Mouse (Mus musculus) heart, adult 8-10 months (tissue): ENCODE measurements around the gene Dbn1. TPM values are rescaled to one million over a fixed set of nuclear protein-coding genes. Genes with fewer than 3 reads are reported as not detected.

Experiments used
- DNase-seq: peaks from one replicate; pipeline ENCODE4 v3.0.0; 2022; ENCODE audit warnings: low spot score
- total RNA-seq, 4 experiments: library from RNA; stranded (reverse); gene quantifications; 2 replicates each; pipeline ENCODE4 v1.2.4; 2022

Gene Dbn1
- total RNA-seq, 4 experiments from 2014 or later, result 3.8 to 6.4 (median 5.1) TPM

DNA sequence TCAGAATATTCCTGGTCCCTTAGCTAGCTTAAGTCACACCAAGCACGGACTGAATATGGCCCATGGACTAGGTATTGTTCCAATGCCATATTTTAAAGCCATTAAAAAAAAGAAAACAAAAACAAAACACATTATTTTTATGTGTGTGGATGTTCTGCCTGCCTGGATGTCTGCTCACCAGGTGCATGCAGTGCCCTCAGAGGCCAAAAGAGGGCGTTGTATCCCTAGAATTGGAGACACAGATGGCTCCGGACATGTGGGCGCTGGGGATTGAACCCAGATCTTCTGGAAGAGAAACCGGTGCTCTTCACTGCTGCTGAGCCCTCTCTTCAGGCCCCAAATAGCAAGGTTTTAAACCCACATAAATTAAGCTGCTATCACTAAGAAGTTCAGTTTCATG lies 9.9 kb downstream of the Dbn1 start:
- no peak for DNase-seq

DNA sequence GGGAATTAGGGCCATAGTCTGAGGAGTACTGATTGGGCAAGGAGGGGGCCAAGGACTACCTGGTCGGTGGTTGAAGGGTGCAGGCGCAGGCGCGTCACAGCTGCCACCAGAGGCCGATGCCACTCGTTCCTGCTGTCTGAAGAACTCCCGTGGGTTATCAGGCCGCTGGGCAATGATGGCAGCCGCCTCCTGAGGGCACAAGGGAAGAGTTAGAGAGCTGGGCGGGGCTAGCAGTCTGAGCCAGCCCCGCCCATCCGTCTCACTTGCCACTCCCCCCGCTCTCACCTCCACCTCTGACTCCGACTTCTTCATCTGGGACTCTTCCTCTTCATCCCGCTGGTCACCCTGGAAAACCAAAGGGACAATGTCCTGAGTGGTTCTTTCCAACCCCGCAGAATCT lies 10.4 kb downstream of the Dbn1 start:
- no peak for DNase-seq

GRCm38 (mm10) chr13:55476256-55476655 lies 11.7 kb downstream of the Dbn1 start:
- no peak for DNase-seq

- no peak for DNase-seq
Observed at GRCm38 (mm10) chr13:55475750-55476149, 12.2 kb downstream of the Dbn1 start.

DNA sequence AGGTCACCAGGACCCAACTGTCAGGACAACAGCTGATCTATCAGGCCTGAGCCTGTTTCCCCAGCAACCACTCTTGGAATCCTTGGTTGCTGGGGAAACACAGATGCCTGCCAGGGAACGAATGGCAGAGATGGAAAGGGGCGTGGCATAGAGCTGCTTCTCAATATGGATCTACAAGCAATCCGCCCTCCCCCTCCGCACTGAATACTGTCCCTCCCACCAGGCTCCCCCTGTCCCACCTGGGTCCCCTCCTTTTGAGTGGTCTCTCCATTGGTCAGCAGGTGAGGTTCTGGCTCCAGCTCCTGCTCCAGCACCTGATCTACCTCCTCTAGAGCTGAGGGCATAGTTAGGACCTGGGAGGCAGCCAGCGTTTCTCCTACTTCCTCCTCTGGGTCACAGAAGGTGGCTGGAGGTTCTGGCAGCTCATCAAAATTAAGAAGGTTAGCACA lies 13.3 kb downstream of the Dbn1 start:
- DNase-seq, result no peak

DNA sequence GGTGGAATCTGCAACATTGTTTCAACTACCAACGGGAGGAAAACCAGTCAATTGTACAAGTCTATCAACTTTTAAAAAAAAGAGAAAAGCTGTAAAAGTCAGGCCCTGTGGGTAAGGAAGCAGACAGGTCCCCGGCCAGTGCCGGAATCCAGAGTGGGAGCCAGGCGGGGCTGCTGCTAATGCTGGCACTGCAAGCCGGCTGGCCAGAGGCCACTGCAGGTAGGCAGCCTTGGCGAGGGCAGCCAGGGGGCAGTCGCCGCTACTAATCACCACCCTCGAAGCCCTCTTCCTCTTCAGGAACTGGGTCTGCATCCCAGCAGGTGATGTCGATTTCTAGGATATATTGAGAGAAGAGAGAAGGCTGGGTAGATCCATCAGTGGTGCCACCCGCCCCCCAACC lies 13.9 kb downstream of the Dbn1 start:
- DNase-seq, result no peak

GRCm38 (mm10) chr13:55473076-55473831 lies 14.7 kb downstream of the Dbn1 start:
- DNase-seq, result no peak

DNA sequence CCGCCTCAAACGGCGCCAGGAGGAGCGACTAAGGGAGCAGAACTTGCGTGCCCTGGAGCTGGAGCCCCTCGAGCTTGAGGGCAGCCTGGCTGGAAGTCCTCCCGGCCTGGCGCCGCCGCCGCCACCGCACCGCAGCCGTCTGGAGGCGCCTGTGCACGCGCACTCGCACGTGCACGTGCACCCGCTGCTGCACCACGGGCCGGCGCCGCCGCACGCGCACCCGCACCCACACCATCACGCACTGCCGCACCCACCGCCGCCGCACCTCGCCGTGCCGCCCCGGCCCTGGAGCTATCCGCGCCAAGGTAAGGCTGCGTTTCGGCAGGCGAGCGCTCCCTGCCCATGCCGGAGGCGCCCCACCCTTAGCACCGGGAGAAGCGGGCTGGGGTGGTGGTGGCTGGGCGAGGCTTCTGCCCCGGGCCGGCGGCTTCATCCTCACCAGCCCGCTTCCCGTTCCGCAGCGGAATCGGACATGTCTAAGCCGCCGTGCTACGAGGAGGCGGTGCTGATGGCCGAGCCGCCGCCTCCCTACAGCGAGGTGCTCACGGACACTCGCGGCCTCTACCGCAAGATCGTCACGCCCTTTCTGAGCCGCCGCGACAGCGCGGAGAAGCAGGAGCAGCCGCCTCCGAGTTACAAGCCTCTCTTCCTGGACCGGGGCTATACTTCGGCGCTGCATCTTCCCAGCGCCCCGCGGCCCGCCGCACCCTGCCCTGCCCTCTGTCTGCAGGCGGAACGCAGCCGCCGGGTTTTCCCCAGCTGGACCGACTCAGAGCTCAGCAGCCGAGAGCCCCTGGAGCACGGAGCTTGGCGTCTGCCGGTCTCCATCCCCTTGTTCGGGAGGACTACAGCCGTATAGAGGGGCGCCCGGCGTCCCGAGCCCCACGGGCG lies 15.5 kb downstream of the Dbn1 start:
- no peak for DNase-seq

GRCm38 (mm10) chr13:55471819-55472131 lies 16.1 kb downstream of the Dbn1 start:
- DNase-seq, result no peak

DNA sequence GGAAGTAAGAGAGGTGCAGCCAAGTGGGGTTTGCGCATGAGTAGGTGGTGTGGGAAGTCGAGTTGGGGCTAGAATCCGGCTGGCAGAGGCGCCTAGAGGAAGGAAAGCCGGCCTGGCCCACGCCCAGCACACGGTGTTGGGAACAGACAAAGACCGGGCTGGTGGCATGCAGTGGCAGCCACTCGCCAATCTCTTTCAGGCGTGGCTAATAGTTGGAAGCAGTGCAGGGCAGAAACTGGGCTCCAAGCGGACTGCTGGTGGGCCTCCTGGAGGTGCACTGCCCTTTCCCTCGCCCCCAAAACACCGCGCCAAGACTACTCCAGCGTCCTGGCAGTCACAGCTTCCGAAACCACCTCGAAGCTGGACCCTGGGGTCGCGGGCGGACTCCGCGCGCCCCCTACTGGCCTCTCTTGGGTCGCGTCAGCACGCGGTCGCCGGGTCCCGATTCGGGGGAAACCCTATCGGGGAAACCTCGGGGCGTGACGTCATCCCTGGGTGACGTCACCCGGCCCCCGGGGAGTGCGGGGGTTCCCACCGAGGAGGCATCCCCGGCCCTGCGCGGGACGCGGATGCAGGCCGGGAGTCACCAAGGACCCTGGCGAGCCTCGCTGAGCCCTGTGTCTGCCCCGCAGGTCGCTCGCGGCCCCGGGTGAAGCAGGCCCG lies 16.6 kb downstream of the Dbn1 start:
- peak; percentile 85 for DNase-seq

DNA sequence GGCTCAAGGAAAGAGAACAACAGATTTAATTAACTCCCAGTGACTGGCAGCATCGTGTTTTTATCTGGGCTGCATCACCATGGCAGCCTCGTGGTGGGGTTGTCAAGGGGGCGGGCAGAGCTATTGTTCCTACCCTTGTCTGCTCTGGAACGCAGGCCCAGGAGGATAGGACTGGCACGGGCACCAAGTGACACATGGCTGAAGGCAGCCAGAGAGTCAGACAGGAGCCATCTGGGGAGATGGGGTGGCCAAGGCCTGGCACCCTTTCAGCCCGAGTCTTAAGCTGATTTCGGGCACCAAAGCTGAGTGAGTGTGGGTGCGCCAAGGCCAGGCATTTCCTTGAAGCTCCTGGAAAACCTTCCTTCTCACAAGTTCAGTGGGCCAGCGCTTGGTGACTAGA lies 17.5 kb downstream of the Dbn1 start:
- DNase-seq, result no peak

- no peak for DNase-seq
Observed at GRCm38 (mm10) chr13:55468851-55469560, 18.9 kb downstream of the Dbn1 start.

- DNase-seq, result no peak
Observed at GRCm38 (mm10) chr13:55465830-55466440, 22.0 kb downstream of the Dbn1 start.

GRCm38 (mm10) chr13:55465184-55465583 lies 22.7 kb downstream of the Dbn1 start:
- no peak for DNase-seq

DNA sequence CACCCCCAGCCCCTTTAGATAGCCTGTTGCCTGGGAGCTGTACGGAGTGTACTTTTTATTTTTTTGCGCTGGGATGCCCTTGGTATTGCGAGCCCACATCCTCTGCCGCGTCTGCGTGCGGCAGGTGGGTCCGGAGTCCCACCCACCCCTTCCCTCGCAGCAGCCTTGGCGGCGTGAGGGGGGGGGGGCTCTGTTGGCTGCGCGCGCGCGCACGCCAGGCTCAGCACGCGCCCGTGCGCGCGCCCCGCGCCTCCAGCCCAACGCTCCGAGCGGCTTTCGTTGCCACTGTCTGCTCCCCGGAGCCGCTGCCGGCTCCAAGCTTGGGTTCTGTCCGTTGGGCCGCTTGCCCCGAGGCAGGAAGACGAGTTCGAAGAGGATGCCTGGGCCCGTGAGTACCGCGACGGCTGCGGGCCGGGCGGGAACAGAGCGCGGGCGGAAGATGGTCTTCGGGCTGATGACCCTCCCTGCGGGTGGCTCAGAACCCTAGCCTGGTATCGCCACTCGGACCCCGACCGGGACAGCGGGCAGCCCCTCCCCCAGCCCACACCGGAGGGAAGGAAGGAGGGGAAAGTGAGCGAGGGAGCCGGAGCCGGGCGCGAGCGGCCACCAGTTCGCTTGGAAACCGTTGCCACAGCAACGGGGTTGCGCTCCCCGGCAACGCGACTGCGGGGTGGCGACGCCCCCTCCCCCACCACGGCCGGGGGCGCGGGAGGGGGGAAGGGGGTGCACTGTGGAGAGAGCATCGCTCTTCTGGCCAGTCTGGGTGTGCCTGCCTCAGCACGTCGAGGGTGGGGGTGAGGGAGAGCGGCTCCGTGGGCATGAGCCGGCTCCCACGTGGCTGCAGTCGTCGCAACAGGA lies 23.7 kb downstream of the Dbn1 start, which contains the start of gene Prr7:
TSS of gene Prr7 (plus strand) at position 241 of the 858 bp plus-strand sequence.
- no peak for DNase-seq

- DNase-seq, result no peak
Observed at GRCm38 (mm10) chr13:55463399-55464026, 24.4 kb downstream of the Dbn1 start.

GRCm38 (mm10) chr13:55462965-55463364 lies 24.9 kb downstream of the Dbn1 start:
- no peak for DNase-seq

- no peak for DNase-seq
Observed at GRCm38 (mm10) chr13:55451785-55452549, 35.9 kb downstream of the Dbn1 start.

DNA sequence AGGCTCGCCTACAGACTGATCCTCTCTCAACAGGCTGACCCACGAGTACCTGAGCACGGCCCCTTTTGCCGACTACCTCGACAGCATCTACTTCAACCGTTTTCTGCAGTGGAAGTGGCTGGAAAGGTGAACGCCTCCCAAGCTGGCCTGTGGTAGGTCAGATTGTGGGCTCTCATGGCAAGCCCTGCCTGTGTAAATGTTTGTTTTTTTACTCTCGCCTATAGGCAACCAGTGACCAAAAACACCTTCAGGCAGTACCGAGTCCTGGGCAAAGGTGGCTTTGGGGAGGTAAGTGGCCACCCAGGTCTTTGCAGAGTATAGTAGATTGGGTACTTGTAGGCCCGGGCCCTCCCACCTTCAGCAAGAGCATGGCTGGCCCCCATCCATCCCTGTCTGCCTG lies 36.6 kb downstream of the Dbn1 start:
- DNase-seq, result no peak
